Mouse (Mus musculus) Muller cell, postnatal 12 days (primary cell): ENCODE results near the gene Tab2.
A peak's percentile ranks its signal among the peaks of the same experiment; 100 is the strongest.

Experiments
- DNase-seq: peaks from one replicate; pipeline ENCODE4 v3.0.0-alpha.2; 2015; ENCODE audit errors: inconsistent ontology term

Tab2 gene

GRCm38 (mm10) chr10:7956228-7957001 is at the start of gene Tab2:
Tab2 (minus strand) TSS chr10:7956230.
- peak; percentile 97 for DNase-seq

- no peak for DNase-seq
Observed at GRCm38 (mm10) chr10:7992258-7992919, 36.4 kb upstream of the Tab2 start.

GRCm38 (mm10) chr10:7991596-7991995 is 35.6 kb upstream of the Tab2 start:
- no peak for DNase-seq

- DNase-seq = no peak
Observed at GRCm38 (mm10) chr10:7987521-7987920, 31.5 kb upstream of the Tab2 start.

- DNase-seq = no peak
Observed at GRCm38 (mm10) chr10:7976462-7976861, 20.4 kb upstream of the Tab2 start.

- no peak for DNase-seq
Observed at GRCm38 (mm10) chr10:7968747-7969280, 12.8 kb upstream of the Tab2 start.

- no peak for DNase-seq
Observed at GRCm38 (mm10) chr10:7967096-7967495, 11.1 kb upstream of the Tab2 start.

- no peak for DNase-seq
Observed at GRCm38 (mm10) chr10:7959073-7959472, 3.0 kb upstream of the Tab2 start.

- DNase-seq = peak; percentile 69
Observed at GRCm38 (mm10) chr10:7955634-7956121, 352 bp downstream of the Tab2 start.

GRCm38 (mm10) chr10:7954989-7955633 is 919 bp downstream of the Tab2 start:
- peak; percentile 35 for DNase-seq

GRCm38 (mm10) chr10:7954627-7954988 is 1.4 kb downstream of the Tab2 start:
- peak; percentile 35 for DNase-seq

GRCm38 (mm10) chr10:7943006-7943405 is 13.0 kb downstream of the Tab2 start:
- no peak for DNase-seq

- DNase-seq = no peak
Observed at GRCm38 (mm10) chr10:7936556-7937192, 19.4 kb downstream of the Tab2 start.

GRCm38 (mm10) chr10:7932958-7933357 is 23.1 kb downstream of the Tab2 start:
- DNase-seq = no peak

- DNase-seq = no peak
Observed at GRCm38 (mm10) chr10:7928996-7929395, 27.0 kb downstream of the Tab2 start.

- DNase-seq = no peak
Observed at GRCm38 (mm10) chr10:7925481-7925880, 30.5 kb downstream of the Tab2 start.

- DNase-seq = no peak
Observed at GRCm38 (mm10) chr10:7923433-7923832, 32.6 kb downstream of the Tab2 start.

GRCm38 (mm10) chr10:7911268-7911667 is 44.8 kb downstream of the Tab2 start:
- DNase-seq = peak; percentile 78

- DNase-seq = no peak
Observed at GRCm38 (mm10) chr10:7907151-7907550, 48.9 kb downstream of the Tab2 start.

- no peak for DNase-seq
Observed at GRCm38 (mm10) chr10:7904157-7904556, 51.9 kb downstream of the Tab2 start.

- DNase-seq = no peak
Observed at GRCm38 (mm10) chr10:7900719-7901627, 55.1 kb downstream of the Tab2 start.
